Mouse (Mus musculus) bone marrow macrophage, adult 2 months (primary cell): ENCODE measurements around the gene Ttc21a.

Experiments
- CTCF ChIP-seq: IDR thresholded peaks from 2 replicates; pipeline ENCODE4 v1.5.1; 2012; ENCODE audit warnings: low read depth, mild to moderate bottlenecking, low read length, moderate library complexity
- POLR2A ChIP-seq: IDR thresholded peaks from 2 replicates; pipeline ENCODE4 v1.6.1; 2012; ENCODE audit warnings: mild to moderate bottlenecking, low read depth, low read length, borderline replicate concordance

DNA sequence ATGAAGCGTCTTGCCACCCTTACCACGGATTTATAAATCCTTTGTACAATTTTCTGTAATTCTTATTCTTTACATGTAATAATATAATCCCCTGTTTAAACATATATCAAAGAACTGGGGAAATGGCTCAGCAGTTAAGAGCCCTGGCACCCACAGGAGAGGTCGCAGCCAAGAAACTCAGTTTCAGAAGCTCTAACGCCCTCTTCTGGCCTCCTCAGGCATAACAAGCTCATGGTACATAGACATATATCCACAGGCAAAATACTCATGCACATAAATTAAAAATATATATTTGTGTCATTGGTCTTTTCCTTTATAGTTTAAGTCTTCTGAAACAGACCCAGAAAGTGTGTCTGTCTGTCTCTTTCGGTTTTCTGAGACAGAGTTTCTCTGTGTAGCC lies 37.2 kb downstream of the Ttc21a start:
- TF ChIP-seq POLR2A (no peak), CTCF (peak; percentile 43; the same call in 1 of the 2 replicates)
